Mouse (Mus musculus) limb, embryonic 15.5 days (tissue): ENCODE measurements around the gene Zfp628. TPM values are rescaled to one million over a fixed set of nuclear protein-coding genes. Genes with fewer than 3 reads are reported as not detected.

Experiments used
- ATAC-seq: fragments of 200-750 bp; cut with Nextera tagmentation; 2 replicates; pipeline ENCODE4 v1.8.0; 2017; ENCODE audit warnings: low read depth, moderate TSS enrichment; ENCODE audit not compliant: insufficient number of reproducible peaks, low FRiP score, low TSS enrichment
- H3K27ac ChIP-seq: fragments of 300-500 bp; sonication (generic); 2 replicates; pipeline ENCODE4 v1.5.1; 2015; ENCODE audit warnings: moderate library complexity, mild to moderate bottlenecking, inconsistent platforms
- H3K27me3 ChIP-seq: fragments of 300-500 bp; sonication (generic); 2 replicates; pipeline ENCODE4 v1.6.1; 2015; ENCODE audit warnings: inconsistent platforms
- H3K36me3 ChIP-seq: fragments of 300-500 bp; sonication (generic); 2 replicates; pipeline ENCODE4 v1.6.1; 2015; ENCODE audit warnings: inconsistent platforms
- H3K4me1 ChIP-seq: fragments of 300-500 bp; sonication (generic); 2 replicates; pipeline ENCODE4 v1.6.1; 2015; ENCODE audit warnings: inconsistent platforms
- H3K4me2 ChIP-seq: fragments of 300-500 bp; sonication (generic); 2 replicates; pipeline ENCODE4 v1.6.1; 2015; ENCODE audit warnings: mild to moderate bottlenecking, inconsistent platforms
- H3K4me3 ChIP-seq: fragments of 300-500 bp; sonication (generic); 2 replicates; pipeline ENCODE4 v1.5.1; 2015; ENCODE audit warnings: mild to moderate bottlenecking, inconsistent platforms
- H3K9ac ChIP-seq: fragments of 300-500 bp; sonication (generic); 2 replicates; pipeline ENCODE4 v1.6.1; 2015; ENCODE audit warnings: inconsistent platforms
- H3K9me3 ChIP-seq: fragments of 300-500 bp; sonication (generic); 2 replicates; pipeline ENCODE4 v1.6.1; 2016; ENCODE audit warnings: inconsistent platforms
- WGBS: fragments of 180-500 bp; shearing (Covaris S2); methylation state at CpG from one replicate; pipeline ENCODE4 v1.1.7; 2015; 5-methylcytosine and 5-hydroxymethylcytosine counted together
- polyA plus RNA-seq: library from polyadenylated mRNA; unstranded; fragments of >200 nt; fragmentation: Nextera tagmentation; extraction: Ambion mirVana; gene quantifications from 2 replicates; pipeline ENCODE4 v1.2.1, GENCODE M21; 2015

Zfp628 gene
- polyA plus RNA-seq, 1 experiment from 2014 or later, result 3.4 TPM

GRCm38 (mm10) chr7:4899649-4900522 lies 15.1 kb upstream of the Zfp628 start:
- no peaks in the 10 kb centered on the region for H3K36me3 ChIP-seq
- ATAC-seq, result no peak
- H3K4me1 ChIP-seq, result peaks cover 17% of the 10 kb centered on the region
- H3K4me2 ChIP-seq, result peak overlapping the region; percentile 40
- H3K4me3 ChIP-seq, result peak overlapping the region; percentile 26
- 5% methylated on average over 19 of the region's 19 CpGs for WGBS
- no peaks in the 10 kb centered on the region for H3K9me3 ChIP-seq
- H3K27ac ChIP-seq, result no peak overlapping the region
- H3K9ac ChIP-seq, result no peak overlapping the region
- peaks cover 21% of the 10 kb centered on the region; the same call in 1 of the 2 replicates for H3K27me3 ChIP-seq

GRCm38 (mm10) chr7:4900523-4900851 lies 14.5 kb upstream of the Zfp628 start:
- no peaks in the 10 kb centered on the region for H3K9me3 ChIP-seq
- H3K9ac ChIP-seq, result no peak overlapping the region
- H3K4me2 ChIP-seq, result peak overlapping the region; percentile 40; the same call in 1 of the 2 replicates
- no peaks in the 10 kb centered on the region for H3K36me3 ChIP-seq
- H3K27me3 ChIP-seq, result peaks cover 21% of the 10 kb centered on the region; the same call in 1 of the 2 replicates
- H3K4me1 ChIP-seq, result peaks cover 17% of the 10 kb centered on the region
- H3K4me3 ChIP-seq, result peak overlapping the region; percentile 26
- ATAC-seq, result no peak
- 17% methylated on average over 11 of the region's 11 CpGs for WGBS
- no peak overlapping the region for H3K27ac ChIP-seq

- Histone ChIP-seq H3K4me3 (no peak overlapping the region), H3K4me2 (no peak overlapping the region), H3K27ac (no peak overlapping the region), H3K9ac (no peak overlapping the region), H3K27me3 (peaks cover 21% of the 10 kb centered on the region; the same call in 1 of the 2 replicates), H3K9me3 (no peaks in the 10 kb centered on the region), H3K36me3 (no peaks in the 10 kb centered on the region), H3K4me1 (peaks cover 17% of the 10 kb centered on the region)
- WGBS, result 52% methylated on average over 8 of the region's 8 CpGs
- ATAC-seq, result no peak
Observed at GRCm38 (mm10) chr7:4901171-4901570, 13.8 kb upstream of the Zfp628 start.

- peaks cover 21% of the 10 kb centered on the region; the same call in 1 of the 2 replicates for H3K27me3 ChIP-seq
- no peak overlapping the region for H3K4me3 ChIP-seq
- no peaks in the 10 kb centered on the region for H3K36me3 ChIP-seq
- no peak for ATAC-seq
- H3K27ac ChIP-seq, result no peak overlapping the region
- H3K4me1 ChIP-seq, result peaks cover 17% of the 10 kb centered on the region
- H3K4me2 ChIP-seq, result no peak overlapping the region
- 79% methylated on average over 9 of the region's 9 CpGs for WGBS
- no peaks in the 10 kb centered on the region for H3K9me3 ChIP-seq
- no peak overlapping the region for H3K9ac ChIP-seq
Observed at GRCm38 (mm10) chr7:4902404-4902803, 12.6 kb upstream of the Zfp628 start.

GRCm38 (mm10) chr7:4906466-4906950 lies 8.5 kb upstream of the Zfp628 start, which contains the start of gene Gm36210:
Gm36210 (minus strand) TSS chr7:4906516.
- ATAC-seq, result no peak
- WGBS, result 60% methylated on average over 10 of the region's 10 CpGs
- H3K9ac ChIP-seq, result 0 out of 2 replicates have a peak within 1 kb of the TSS, but pooled peaks have one; percentile 10

GRCm38 (mm10) chr7:4911561-4911960 lies 3.5 kb upstream of the Zfp628 start:
- H3K4me3 ChIP-seq, result no peak overlapping the region
- H3K4me2 ChIP-seq, result no peak overlapping the region
- peaks cover 26% of the 10 kb centered on the region for H3K4me1 ChIP-seq
- WGBS, result 30% methylated on average over 9 of the region's 9 CpGs
- H3K9ac ChIP-seq, result no peak overlapping the region
- no peaks in the 10 kb centered on the region for H3K27me3 ChIP-seq
- H3K9me3 ChIP-seq, result no peaks in the 10 kb centered on the region
- H3K36me3 ChIP-seq, result no peaks in the 10 kb centered on the region
- ATAC-seq, result no peak; the same call in 1 of the 2 replicates
- peak overlapping the region; percentile 47 for H3K27ac ChIP-seq

More at GRCm38 (mm10) chr7:4906466-4906950, 8.5 kb upstream of the Zfp628 start, which contains the start of gene Gm36210:
- H3K27ac ChIP-seq, result no peak within 1 kb of the TSS
- H3K9me3 ChIP-seq, result no peaks in the 10 kb centered on the region
- H3K27me3 ChIP-seq, result no peaks in the 10 kb centered on the region
- no peak within 1 kb of the TSS for H3K4me2 ChIP-seq
- H3K4me1 ChIP-seq, result peaks cover 13% of the 10 kb centered on the region; the same call in 1 of the 2 replicates
- H3K4me3 ChIP-seq, result no peak within 1 kb of the TSS
- H3K36me3 ChIP-seq, result no peaks in the 10 kb centered on the region

GRCm38 (mm10) chr7:4912248-4912647 lies 2.8 kb upstream of the Zfp628 start:
- 66% methylated on average over 5 of the region's 5 CpGs for WGBS
- Histone ChIP-seq H3K36me3 (no peaks in the 10 kb centered on the region), H3K4me2 (no peak overlapping the region), H3K4me1 (peaks cover 30% of the 10 kb centered on the region), H3K9ac (no peak overlapping the region), H3K4me3 (no peak overlapping the region), H3K27me3 (no peaks in the 10 kb centered on the region), H3K27ac (0 out of 2 replicates have a peak overlapping the region, but pooled peaks have one; percentile 47), H3K9me3 (no peaks in the 10 kb centered on the region)
- no peak for ATAC-seq

- 13% methylated on average over 14 of the region's 14 CpGs for WGBS
- no peak for ATAC-seq
Observed at GRCm38 (mm10) chr7:4915669-4916416, 826 bp downstream of the Zfp628 start.

GRCm38 (mm10) chr7:4917494-4917893 lies 2.5 kb downstream of the Zfp628 start:
- no peak overlapping the region for H3K4me3 ChIP-seq
- no peaks in the 10 kb centered on the region for H3K27me3 ChIP-seq
- peaks cover 37% of the 10 kb centered on the region for H3K36me3 ChIP-seq
- H3K4me1 ChIP-seq, result peaks cover 32% of the 10 kb centered on the region
- H3K9ac ChIP-seq, result no peak overlapping the region
- no peak overlapping the region for H3K4me2 ChIP-seq
- no peaks in the 10 kb centered on the region for H3K9me3 ChIP-seq
- H3K27ac ChIP-seq, result no peak overlapping the region
- ATAC-seq, result no peak
- 85% methylated on average over 2 of the region's 2 CpGs for WGBS

More at GRCm38 (mm10) chr7:4915669-4916416, 826 bp downstream of the Zfp628 start:
- peak overlapping the region; percentile 76 for H3K9ac ChIP-seq
- H3K27ac ChIP-seq, result peak overlapping the region; percentile 99
- peak overlapping the region; percentile 72 for H3K4me2 ChIP-seq
- no peaks in the 10 kb centered on the region for H3K27me3 ChIP-seq
- peak overlapping the region; percentile 71 for H3K4me3 ChIP-seq
- peaks cover 28% of the 10 kb centered on the region for H3K36me3 ChIP-seq
- no peaks in the 10 kb centered on the region for H3K9me3 ChIP-seq
- H3K4me1 ChIP-seq, result peaks cover 24% of the 10 kb centered on the region

GRCm38 (mm10) chr7:4918681-4919080 lies 3.7 kb downstream of the Zfp628 start:
- Histone ChIP-seq H3K27me3 (no peaks in the 10 kb centered on the region), H3K4me1 (peaks cover 44% of the 10 kb centered on the region), H3K9me3 (no peaks in the 10 kb centered on the region), H3K4me2 (no peak overlapping the region), H3K9ac (no peak overlapping the region), H3K27ac (no peak overlapping the region), H3K4me3 (no peak overlapping the region), H3K36me3 (peaks cover 37% of the 10 kb centered on the region)
- 90% methylated on average over 15 of the region's 15 CpGs for WGBS
- no peak for ATAC-seq

- Histone ChIP-seq H3K4me1 (peaks cover 47% of the 10 kb centered on the region), H3K27ac (no peak overlapping the region), H3K4me2 (no peak overlapping the region), H3K27me3 (no peaks in the 10 kb centered on the region), H3K9ac (no peak overlapping the region), H3K36me3 (peaks cover 37% of the 10 kb centered on the region), H3K9me3 (no peaks in the 10 kb centered on the region), H3K4me3 (no peak overlapping the region)
- 84% methylated on average over 20 of the region's 21 CpGs for WGBS
- no peak for ATAC-seq
Observed at GRCm38 (mm10) chr7:4919096-4919495, 4.1 kb downstream of the Zfp628 start.
